Mouse (Mus musculus) liver, adult 2 months (tissue): ENCODE results near the gene Car10.

Experiments
- CTCF ChIP-seq: fragments of 200-500 bp; IDR thresholded peaks from 2 replicates; pipeline ENCODE4 v1.5.1; 2011; ENCODE audit warnings: low read depth, low read length, control low read depth
- POLR2A ChIP-seq: fragments of 200-500 bp; IDR thresholded peaks from 2 replicates; pipeline ENCODE4 v1.6.1; 2011; ENCODE audit warnings: low read length, control low read depth; ENCODE audit not compliant: insufficient read depth; ENCODE audit errors: extremely low read depth

DNA sequence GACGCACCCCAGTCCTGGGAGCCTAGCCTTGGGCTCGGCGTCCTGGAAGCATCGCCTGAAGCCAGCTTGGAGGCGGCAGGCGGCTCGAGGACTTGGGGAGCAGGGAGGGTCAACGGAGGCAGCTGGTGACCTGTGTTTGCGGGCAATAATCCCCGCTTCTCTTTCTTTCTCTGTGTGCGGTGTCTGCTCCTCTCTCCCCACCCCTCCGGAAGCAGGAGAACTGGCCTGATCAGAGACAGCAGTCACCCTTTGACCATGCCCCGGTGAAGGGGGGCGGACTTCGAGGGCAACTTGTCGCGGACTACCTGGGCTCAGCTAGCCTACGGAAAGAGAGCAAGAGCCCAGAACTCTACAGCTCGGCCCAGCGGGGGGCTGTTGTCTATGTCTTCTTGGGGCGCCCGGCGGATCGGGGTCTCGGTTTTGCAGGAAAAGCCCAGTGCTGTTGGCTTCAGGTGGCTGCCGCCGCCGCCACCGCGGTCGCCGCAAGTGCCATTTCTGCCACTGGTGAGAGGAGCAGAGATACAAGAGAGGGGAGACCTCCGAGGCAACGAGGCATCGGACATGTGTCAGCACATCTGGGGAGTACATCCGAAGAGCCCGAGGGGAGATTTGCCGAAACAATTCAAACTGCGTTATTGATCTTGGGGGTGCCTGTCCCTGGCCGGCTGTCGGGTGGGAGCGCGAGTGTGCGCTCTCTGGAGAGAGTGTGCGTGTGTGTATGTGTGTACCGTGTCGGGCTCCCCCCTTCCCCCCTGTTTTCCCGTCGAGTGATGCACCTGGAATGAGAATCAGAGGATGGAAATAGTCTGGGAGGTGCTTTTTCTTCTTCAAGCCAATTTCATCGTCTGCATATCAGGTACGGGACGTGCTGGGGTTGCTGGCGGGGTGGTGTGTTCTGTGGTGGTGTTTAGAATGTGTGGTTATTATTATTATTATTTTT is 1.9 kb downstream of the Car10 start:
- TF ChIP-seq CTCF (no peak), POLR2A (no peak)
